Mouse (Mus musculus) intestine, postnatal 0 days (tissue): ENCODE measurements at regions not wholly inside any gene's neighbourhood (a gene's known extent, or its start where the extent isn't known, plus 50 kb on each side); places are given as distances from the start of the nearest gene placed in this dataset.

Source experiments
- ATAC-seq: fragments of 200-750 bp; cut with Nextera tagmentation; 2 replicates; pipeline ENCODE4 v1.8.0; 2017; ENCODE audit warnings: mild to moderate bottlenecking, moderate TSS enrichment, moderate library complexity
- H3K27ac ChIP-seq: fragments of 300-500 bp; sonication (generic); 2 replicates; pipeline ENCODE4 v1.5.1; 2014; ENCODE audit warnings: mild to moderate bottlenecking, low read depth, low read length, moderate library complexity
- H3K27me3 ChIP-seq: fragments of 300-500 bp; sonication (generic); replicated peaks from 2 replicates; pipeline ENCODE4 v1.6.1; 2014; ENCODE audit warnings: low read length, mixed read lengths; ENCODE audit not compliant: control insufficient read depth, insufficient read depth
- H3K36me3 ChIP-seq: fragments of 300-500 bp; sonication (generic); 2 replicates; pipeline ENCODE4 v1.6.1; 2014; ENCODE audit warnings: mild to moderate bottlenecking, moderate library complexity; ENCODE audit not compliant: control insufficient read depth, insufficient read depth
- H3K4me1 ChIP-seq: fragments of 300-500 bp; sonication (generic); replicated peaks from 2 replicates; pipeline ENCODE4 v1.6.1; 2014; ENCODE audit warnings: antibody characterized with exemption, low read length, mixed read lengths; ENCODE audit not compliant: control insufficient read depth, insufficient read depth
- H3K4me2 ChIP-seq: fragments of 300-500 bp; sonication (generic); replicated peaks from 2 replicates; pipeline ENCODE4 v1.6.1; 2014; ENCODE audit warnings: low read depth, mild to moderate bottlenecking, moderate library complexity
- H3K4me3 ChIP-seq: fragments of 300-500 bp; sonication (generic); 2 replicates; pipeline ENCODE4 v1.5.1; 2014; ENCODE audit warnings: low read depth, low read length
- H3K9ac ChIP-seq: fragments of 300-500 bp; sonication (generic); 2 replicates; pipeline ENCODE4 v1.6.1; 2014; ENCODE audit warnings: mild to moderate bottlenecking, low read depth, low read length
- H3K9me3 ChIP-seq: fragments of 300-500 bp; sonication (generic); 2 replicates; pipeline ENCODE4 v1.6.1; 2016; ENCODE audit warnings: mixed run types; ENCODE audit not compliant: control insufficient read depth
- CTCF ChIP-seq: sonication (generic); IDR thresholded peaks from 2 replicates; pipeline ENCODE4 v1.5.1; 2016; ENCODE audit warnings: low read depth, mild to moderate bottlenecking, control low read depth, antibody characterized with exemption, moderate library complexity
- WGBS: fragments of 180-500 bp; shearing (Covaris S2); extraction: QIAGEN DNeasy Blood & Tissue Kit; methylation state at CpG from one replicate; pipeline ENCODE4 v1.1.7; 2014; 5-methylcytosine and 5-hydroxymethylcytosine counted together

DNA sequence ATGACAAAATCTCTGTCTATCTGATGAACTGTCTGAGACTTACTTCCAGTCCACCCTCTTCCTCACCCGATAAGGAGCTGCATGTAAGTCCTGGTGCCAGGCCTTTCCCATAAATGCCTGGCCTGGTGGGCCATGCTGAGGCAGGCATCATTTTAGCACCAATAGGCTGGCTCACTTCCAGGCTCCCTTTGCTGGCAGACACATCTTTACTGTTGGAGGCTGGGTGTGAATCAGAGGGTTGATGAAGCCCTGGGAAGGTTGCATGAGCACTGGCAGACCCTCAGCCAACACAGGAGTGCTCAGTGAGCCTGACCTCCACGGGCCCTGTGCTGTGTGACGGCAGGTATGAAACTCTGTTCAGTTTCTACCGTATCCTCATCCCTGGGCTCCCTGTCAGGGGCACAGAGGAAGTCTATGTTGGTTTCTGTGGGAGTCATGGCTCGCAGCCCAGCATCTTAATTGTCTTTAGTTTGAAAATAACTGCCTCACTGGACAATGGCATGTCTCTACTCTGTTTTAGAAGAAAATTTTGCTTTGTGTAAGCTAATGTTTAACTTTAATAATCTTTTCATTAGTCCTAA lies 177.6 kb upstream of the Jade1 start:
- 82% methylated on average over 5 of the region's 5 CpGs for WGBS
- Histone ChIP-seq H3K4me1 (no peaks in the 10 kb centered on the region), H3K9ac (no peak overlapping the region), H3K4me2 (no peak overlapping the region), H3K27ac (no peak overlapping the region), H3K9me3 (no peaks in the 10 kb centered on the region), H3K4me3 (no peak overlapping the region), H3K36me3 (no peaks in the 10 kb centered on the region), H3K27me3 (no peaks in the 10 kb centered on the region)
- no peak for ATAC-seq
- no peak for TF ChIP-seq CTCF

GRCm38 (mm10) chr3:41376848-41377582 lies 178.5 kb upstream of the Jade1 start:
- no peaks in the 10 kb centered on the region for H3K36me3 ChIP-seq
- ATAC-seq: peak; percentile 94
- no peaks in the 10 kb centered on the region for H3K9me3 ChIP-seq
- peak; percentile 65 for TF ChIP-seq CTCF
- H3K4me3 ChIP-seq: no peak overlapping the region
- no peak overlapping the region for H3K4me2 ChIP-seq
- H3K4me1 ChIP-seq: no peaks in the 10 kb centered on the region
- H3K9ac ChIP-seq: no peak overlapping the region
- no peak overlapping the region for H3K27ac ChIP-seq
- no peaks in the 10 kb centered on the region for H3K27me3 ChIP-seq
- WGBS: 52% methylated on average over 6 of the region's 6 CpGs

DNA sequence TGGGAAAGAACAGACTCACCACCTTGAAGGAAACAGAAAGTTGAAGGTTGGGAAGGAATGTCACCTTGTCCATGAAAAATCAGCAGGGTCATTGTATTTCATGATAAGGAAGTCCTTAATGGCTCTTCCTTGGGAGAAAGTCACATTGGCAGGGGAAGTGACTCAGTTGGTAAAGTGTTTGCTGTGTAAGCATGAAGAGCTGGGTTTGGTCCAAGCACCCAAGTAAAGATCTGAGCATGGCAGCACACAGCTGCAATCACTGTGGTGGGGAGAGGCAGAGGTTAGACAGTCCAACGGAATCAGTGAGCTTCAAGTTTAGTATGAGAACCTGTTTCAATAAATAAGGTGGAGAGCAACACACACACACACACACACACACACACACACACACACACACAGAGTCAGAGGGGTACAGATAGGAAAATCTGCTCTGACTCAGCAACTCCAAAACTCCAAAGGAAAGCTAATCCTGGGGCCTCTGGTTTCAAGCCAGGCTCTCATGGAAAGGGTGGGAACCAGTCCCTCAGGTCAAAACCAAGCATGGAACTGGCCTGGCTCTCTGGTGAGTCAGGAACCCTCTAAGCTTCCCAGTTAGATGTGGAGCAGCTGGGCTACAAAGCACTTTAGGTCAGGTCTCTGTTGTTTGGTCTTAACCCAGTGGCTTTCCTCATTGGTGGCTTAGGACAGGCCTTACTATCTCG lies 180.2 kb upstream of the Jade1 start:
- ATAC-seq: no peak
- H3K27ac ChIP-seq: no peak overlapping the region
- no peak overlapping the region for H3K9ac ChIP-seq
- H3K9me3 ChIP-seq: no peaks in the 10 kb centered on the region
- H3K4me3 ChIP-seq: no peak overlapping the region
- no peaks in the 10 kb centered on the region for H3K4me1 ChIP-seq
- no peaks in the 10 kb centered on the region for H3K36me3 ChIP-seq
- 63% methylated on average over 2 of the region's 2 CpGs for WGBS
- no peaks in the 10 kb centered on the region for H3K27me3 ChIP-seq
- H3K4me2 ChIP-seq: no peak overlapping the region
- TF ChIP-seq CTCF: no peak

DNA sequence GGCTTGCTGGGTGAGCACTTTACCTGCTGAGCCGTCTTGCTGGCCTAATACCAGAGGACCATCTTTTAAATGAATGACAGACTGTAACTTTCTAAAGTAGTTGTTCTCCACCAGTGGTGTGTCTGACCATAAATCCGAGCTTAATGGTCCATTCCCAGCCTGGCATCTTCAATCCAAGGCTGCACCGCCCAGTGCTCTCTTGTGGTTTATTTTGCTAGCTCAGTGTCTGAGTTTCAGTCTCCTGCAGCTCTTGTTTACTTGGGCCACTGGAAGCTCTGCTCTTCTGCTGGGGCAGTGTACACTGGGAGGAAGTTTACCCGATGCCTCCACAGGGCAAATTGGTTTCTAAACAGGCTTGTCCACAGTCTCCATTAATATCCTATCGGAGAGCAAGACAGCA lies 182.3 kb upstream of the Jade1 start:
- Histone ChIP-seq H3K9ac (no peak overlapping the region), H3K4me3 (no peak overlapping the region), H3K27me3 (no peaks in the 10 kb centered on the region), H3K4me2 (no peak overlapping the region), H3K4me1 (no peaks in the 10 kb centered on the region), H3K27ac (no peak overlapping the region), H3K36me3 (no peaks in the 10 kb centered on the region), H3K9me3 (no peaks in the 10 kb centered on the region)
- no peak for ATAC-seq
- TF ChIP-seq CTCF: no peak
- 52% methylated on average over 5 of the region's 5 CpGs for WGBS

- no peaks in the 10 kb centered on the region for H3K4me1 ChIP-seq
- H3K4me2 ChIP-seq: 0 out of 2 replicates have a peak overlapping the region, but pooled peaks have one; percentile 6
- H3K4me3 ChIP-seq: no peak overlapping the region
- H3K27ac ChIP-seq: no peak overlapping the region
- ATAC-seq: no peak
- no peaks in the 10 kb centered on the region for H3K9me3 ChIP-seq
- no peak for TF ChIP-seq CTCF
- no peaks in the 10 kb centered on the region for H3K27me3 ChIP-seq
- H3K9ac ChIP-seq: no peak overlapping the region
- WGBS: 46% methylated on average over 7 of the region's 7 CpGs
- H3K36me3 ChIP-seq: no peaks in the 10 kb centered on the region
Observed at GRCm38 (mm10) chr3:41368351-41369101, 187.0 kb upstream of the Jade1 start.

DNA sequence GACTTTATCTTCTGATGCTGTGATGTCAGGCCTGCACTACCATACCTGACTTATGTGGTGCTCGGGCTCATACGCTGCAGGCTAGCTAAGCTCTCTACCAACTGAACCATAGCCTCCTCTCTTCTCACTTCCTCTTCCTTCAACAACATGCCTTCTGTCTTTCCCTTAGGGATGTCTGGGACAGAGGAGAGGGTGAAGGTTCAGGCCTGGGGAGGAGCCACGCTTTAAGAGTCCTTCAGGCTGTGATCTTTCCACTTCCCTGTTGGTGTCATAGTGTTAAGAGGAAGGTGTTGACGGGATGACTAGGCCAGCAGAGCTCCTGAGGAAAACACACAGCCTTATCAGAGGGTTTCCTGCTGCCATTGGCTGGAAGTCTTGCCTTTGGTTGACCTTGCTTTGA lies 188.8 kb upstream of the Jade1 start:
- 75% methylated on average over 4 of the region's 4 CpGs for WGBS
- no peak for ATAC-seq
- Histone ChIP-seq H3K9me3 (no peaks in the 10 kb centered on the region), H3K4me1 (no peaks in the 10 kb centered on the region), H3K4me2 (no peak overlapping the region), H3K36me3 (no peaks in the 10 kb centered on the region), H3K27me3 (no peaks in the 10 kb centered on the region), H3K9ac (no peak overlapping the region), H3K27ac (no peak overlapping the region), H3K4me3 (no peak overlapping the region)
- no peak for TF ChIP-seq CTCF
